Mouse (Mus musculus) liver, embryonic 14.5 days (tissue): ENCODE results near the gene Elavl1.

ENCODE experiments used
- CTCF ChIP-seq: IDR thresholded peaks from 2 replicates; pipeline ENCODE4 v1.5.1; 2016; ENCODE audit warnings: antibody characterized with exemption, low read depth, control low read depth
- EP300 ChIP-seq: IDR thresholded peaks from 2 replicates; pipeline ENCODE4 v1.6.1; 2016; ENCODE audit warnings: antibody characterized with exemption, low read depth

DNA sequence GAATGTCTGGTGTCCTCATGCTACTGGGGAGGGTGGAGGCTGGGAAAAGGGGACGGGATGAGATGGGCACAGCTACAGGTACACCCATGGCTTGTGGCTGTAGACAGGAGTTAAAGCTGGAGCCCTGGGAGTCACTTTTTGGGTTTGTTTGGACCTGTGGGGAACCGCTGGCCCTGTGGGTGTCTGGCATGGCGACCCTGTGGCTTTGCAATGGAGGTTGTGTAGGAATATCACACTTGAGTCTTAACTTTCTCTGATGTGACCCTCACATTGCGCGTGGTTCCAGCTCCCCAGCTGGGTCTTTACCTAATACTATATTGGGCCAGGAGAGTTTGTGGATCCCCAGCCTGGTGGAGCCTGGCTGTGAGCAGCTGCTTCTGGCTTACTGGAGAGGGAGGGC, 80.2 kb downstream of the Elavl1 start:
- no peak for TF ChIP-seq CTCF
- no peak for TF ChIP-seq EP300
